Mouse (Mus musculus): Measurements from ENCODE around the gene Tigd4. TPM values are rescaled to one million over a fixed set of nuclear protein-coding genes. Genes with fewer than 3 reads are reported as not detected.
A peak's percentile ranks its signal among the peaks of the same experiment; 100 is the strongest.

Gene Tigd4
- polyA plus RNA-seq, 1 experiment = not detected

DNA sequence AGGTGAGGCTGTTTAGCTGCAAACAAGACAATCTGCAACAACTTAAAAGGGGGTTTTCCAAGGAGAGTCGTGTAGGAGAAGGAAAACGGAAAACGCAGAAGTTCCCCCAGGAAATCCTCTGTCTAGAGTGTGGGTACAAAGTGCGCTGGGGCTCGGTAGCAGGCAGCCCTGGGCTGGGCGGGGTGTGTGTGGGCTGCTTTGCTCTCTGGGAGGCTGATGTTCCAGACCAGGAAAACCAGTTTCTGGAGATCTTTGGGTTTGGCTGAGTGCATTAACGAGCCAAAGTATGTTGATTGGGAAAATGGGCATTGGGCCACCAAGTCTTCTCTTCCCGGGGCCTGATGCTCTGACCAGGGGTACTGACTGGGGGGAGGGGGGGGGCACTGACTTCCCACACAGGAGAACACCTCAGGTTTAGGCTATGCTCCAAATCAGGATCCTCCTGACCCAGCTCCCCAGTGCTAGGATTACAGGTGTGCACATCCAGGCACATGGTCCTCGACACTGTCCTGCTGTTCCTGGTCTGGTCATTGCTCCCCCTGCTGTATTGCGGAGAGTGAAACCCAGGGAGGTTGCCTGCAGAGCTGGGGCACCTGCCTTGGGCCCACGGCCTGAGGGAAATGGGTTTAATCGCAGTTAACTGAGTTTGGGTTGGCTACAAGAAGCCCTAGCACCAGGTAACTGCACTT, 44.7 kb downstream of the Tigd4 start:
- Histone ChIP-seq H3K27ac (ENCODE audit: insufficient read depth, low read depth, low read length) (no peak overlapping the region), H3K4me1 (ENCODE audit: control insufficient read depth, insufficient read depth, low read length) (peaks cover 41% of the 10 kb centered on the region), H3K4me3 (ENCODE audit: insufficient read depth, low read length) (no peak overlapping the region)
- TF ChIP-seq POLR2A (IDR thresholded peaks at IDR 0.05; ENCODE audit: borderline replicate concordance, low read depth, low read length) (no peak), CTCF (IDR thresholded peaks at IDR 0.05; ENCODE audit: low read depth, low read length) (no peak)

DNA sequence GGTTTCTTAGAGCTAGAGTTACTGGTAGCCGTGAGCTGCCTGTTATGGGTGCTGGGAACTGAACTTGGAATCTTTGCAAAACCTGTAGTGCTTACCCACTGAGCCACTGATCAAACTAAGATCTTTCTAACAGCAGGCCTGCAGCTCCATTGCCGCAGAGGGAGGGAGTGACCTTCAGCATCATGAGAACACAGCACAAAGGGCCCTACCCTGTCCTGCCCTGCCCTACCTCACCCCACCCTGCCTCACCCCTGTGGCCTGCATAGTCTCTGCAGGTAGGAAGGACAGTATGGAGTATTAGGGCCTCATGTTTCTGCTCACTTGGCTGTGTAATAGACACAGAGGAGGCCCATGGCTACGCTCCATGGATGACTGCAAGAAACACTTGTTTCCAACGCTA, 45.5 kb downstream of the Tigd4 start:
- TF ChIP-seq POLR2A (IDR thresholded peaks at IDR 0.05; ENCODE audit: borderline replicate concordance, low read depth, low read length) (no peak), CTCF (IDR thresholded peaks at IDR 0.05; ENCODE audit: low read depth, low read length) (no peak)
- H3K4me3 ChIP-seq (ENCODE audit: insufficient read depth, low read length) = no peak overlapping the region

DNA sequence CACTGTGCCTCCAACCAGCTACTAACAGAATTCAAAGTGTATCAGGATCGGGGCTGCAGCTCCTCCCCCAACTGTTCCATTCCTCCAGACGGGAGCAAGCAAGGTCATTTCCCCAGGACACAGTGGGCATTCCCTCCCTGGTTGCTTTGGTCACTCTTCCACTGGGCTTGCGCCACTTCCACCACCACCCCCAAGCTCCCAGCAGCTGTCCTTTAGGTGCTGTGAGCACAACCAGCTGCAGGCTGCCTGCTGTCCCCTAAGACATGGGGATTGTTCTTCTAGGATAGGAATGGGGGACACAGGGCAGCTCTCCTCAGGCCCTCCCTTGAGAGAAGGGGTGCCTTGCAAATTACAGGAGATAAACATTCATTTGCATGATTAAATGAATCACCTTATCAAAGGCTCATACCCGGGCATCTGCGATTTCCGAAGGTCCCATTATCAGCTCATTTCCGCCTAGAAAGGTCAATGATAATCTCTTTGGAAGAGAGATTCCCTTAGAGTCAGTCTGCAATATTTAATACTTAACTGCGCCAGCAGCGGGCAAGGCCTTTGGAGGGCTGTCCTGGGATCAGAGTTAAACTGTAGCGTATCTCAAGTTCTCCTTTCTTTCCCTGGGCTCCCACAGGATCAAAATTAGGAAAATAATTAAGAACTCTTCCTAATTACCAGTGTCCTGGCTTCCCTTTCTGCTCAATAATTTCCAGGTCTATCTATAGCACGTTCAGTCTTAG, 46.6 kb downstream of the Tigd4 start:
- Histone ChIP-seq H3K27ac (ENCODE audit: insufficient read depth, low read depth, low read length) (peak overlapping the region; percentile 92), H3K4me1 (ENCODE audit: control insufficient read depth, insufficient read depth, low read length) (peaks cover 45% of the 10 kb centered on the region), H3K4me3 (ENCODE audit: insufficient read depth, low read length) (no peak overlapping the region)
- TF ChIP-seq POLR2A (IDR thresholded peaks at IDR 0.05; ENCODE audit: borderline replicate concordance, low read depth, low read length) (no peak), CTCF (IDR thresholded peaks at IDR 0.05; ENCODE audit: low read depth, low read length) (no peak)

More for the DNA sequence above, 45.5 kb downstream of the Tigd4 start:
- peaks cover 41% of the 10 kb centered on the region for H3K4me1 ChIP-seq (ENCODE audit: control insufficient read depth, insufficient read depth, low read length)
- H3K27ac ChIP-seq (ENCODE audit: insufficient read depth, low read depth, low read length) = peak overlapping the region; percentile 92; the same call in 1 of the 2 replicates

DNA sequence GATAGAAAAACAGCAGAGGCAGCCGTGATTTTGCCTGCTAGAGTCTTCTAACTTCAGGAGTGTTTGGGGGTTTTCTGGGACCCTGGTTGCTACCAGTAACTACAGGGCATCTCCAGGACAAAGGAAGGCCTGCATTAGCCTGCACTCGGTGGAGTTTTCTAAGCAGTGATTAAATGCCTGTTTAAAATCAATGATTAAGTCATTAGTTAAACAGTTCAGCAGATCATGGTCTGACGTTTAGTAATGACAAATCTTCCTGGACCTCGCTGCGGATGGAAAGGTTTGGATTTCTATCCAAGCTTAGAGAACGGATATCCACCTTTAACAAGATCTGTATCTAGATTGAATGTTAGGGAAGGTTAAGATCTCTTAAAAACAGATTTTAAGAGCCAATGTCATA, 47.2 kb downstream of the Tigd4 start:
- Histone ChIP-seq H3K4me1 (ENCODE audit: control insufficient read depth, insufficient read depth, low read length) (peaks cover 50% of the 10 kb centered on the region), H3K27ac (ENCODE audit: insufficient read depth, low read depth, low read length) (peak overlapping the region; percentile 92), H3K4me3 (ENCODE audit: insufficient read depth, low read length) (no peak overlapping the region)
- TF ChIP-seq POLR2A (IDR thresholded peaks at IDR 0.05; ENCODE audit: borderline replicate concordance, low read depth, low read length) (no peak), CTCF (IDR thresholded peaks at IDR 0.05; ENCODE audit: low read depth, low read length) (no peak)

DNA sequence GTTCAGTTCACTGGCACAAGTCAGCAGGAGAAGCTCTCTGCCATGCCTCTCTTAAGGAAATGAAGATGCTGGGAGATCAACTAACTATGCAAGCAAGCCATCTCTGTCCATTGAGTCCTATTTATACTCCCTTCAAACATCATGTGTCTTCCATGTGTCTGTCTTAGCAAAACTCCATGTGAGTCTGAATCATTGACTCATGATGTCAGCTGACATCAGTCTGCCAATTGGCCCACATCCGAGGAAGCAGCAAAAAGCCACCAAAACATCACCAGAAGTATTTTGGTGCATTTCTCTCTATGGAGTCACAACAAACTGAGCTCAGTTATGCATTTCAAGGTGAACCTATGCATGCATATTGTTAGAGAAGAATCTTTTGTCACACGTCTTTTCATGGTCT, 48.0 kb downstream of the Tigd4 start:
- Histone ChIP-seq H3K27ac (ENCODE audit: insufficient read depth, low read depth, low read length) (peak overlapping the region; percentile 92), H3K4me1 (ENCODE audit: control insufficient read depth, insufficient read depth, low read length) (peaks cover 58% of the 10 kb centered on the region), H3K4me3 (ENCODE audit: insufficient read depth, low read length) (no peak overlapping the region)
- TF ChIP-seq CTCF (IDR thresholded peaks at IDR 0.05; ENCODE audit: low read depth, low read length) (no peak), POLR2A (IDR thresholded peaks at IDR 0.05; ENCODE audit: borderline replicate concordance, low read depth, low read length) (no peak)

DNA sequence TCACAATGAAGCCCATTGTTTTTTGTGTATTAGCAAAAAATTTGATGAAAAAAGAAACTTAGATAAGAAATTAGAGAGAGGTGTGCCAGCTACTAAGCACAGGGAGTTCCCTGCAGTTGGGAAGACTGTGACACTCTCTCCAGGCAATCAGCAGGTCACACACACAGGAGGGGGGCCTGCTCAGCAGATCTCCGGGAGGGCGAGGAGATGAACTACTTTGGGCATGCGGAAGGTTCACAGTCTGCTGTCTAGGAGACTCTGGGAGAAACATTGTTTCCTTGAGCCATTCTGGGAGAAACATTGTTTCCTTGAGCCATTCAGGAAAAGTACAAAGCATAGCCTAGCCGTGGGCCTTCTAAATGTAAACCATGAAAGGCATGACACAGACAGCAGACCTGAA, 49.6 kb downstream of the Tigd4 start:
- H3K4me3 ChIP-seq (ENCODE audit: insufficient read depth, low read length) = no peak overlapping the region
- no peak overlapping the region for H3K27ac ChIP-seq (ENCODE audit: insufficient read depth, low read depth, low read length)
- H3K4me1 ChIP-seq (ENCODE audit: control insufficient read depth, insufficient read depth, low read length) = peaks cover 67% of the 10 kb centered on the region
- TF ChIP-seq CTCF (IDR thresholded peaks at IDR 0.05; ENCODE audit: low read depth, low read length) (no peak), POLR2A (IDR thresholded peaks at IDR 0.05; ENCODE audit: borderline replicate concordance, low read depth, low read length) (no peak)

DNA sequence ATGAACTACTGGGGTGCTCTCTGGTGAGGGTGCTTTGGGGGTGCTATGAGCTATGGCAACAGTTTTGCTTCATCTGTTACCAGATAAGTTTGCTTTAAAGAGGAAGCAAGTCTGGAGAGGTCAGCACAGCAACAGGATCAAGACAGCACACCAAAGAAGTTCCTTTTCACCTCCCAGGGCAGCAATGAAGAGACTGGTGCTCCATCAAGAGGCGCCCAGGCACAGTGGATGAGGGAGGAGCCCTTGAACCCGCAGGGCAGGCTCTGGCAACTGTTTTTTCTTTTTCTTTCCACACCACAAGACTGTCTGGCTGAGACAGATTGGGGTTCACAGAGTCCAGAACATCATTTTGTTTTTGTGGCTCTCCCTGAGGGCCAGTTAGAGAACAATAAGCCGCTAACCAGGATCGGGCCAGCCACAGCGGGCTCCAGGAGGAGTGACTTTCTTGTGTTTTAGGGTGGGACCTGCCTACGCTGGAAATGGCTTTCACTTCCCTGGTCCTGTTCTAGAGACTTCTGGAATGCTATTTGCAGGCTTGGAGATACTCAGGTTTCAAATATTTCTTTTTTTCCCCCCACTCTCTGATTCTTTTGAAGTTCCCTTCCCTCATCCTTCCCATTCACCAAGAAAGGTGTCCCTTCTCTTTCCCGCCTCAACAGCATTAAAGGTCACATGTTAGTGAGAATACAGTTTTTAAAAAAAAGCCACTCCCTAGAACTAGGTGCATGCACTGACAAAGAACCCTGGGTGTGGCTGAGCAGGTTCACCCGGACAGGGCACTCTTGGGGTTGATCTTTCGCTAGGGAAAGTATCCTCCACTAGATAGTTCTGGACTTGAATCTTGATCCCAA, 52.0 kb downstream of the Tigd4 start:
- Histone ChIP-seq H3K4me3 (ENCODE audit: insufficient read depth, low read length) (no peak overlapping the region), H3K27ac (ENCODE audit: insufficient read depth, low read depth, low read length) (peak overlapping the region; percentile 37), H3K4me1 (ENCODE audit: control insufficient read depth, insufficient read depth, low read length) (peaks cover 53% of the 10 kb centered on the region)
- TF ChIP-seq CTCF (IDR thresholded peaks at IDR 0.05; ENCODE audit: low read depth, low read length) (no peak), POLR2A (IDR thresholded peaks at IDR 0.05; ENCODE audit: borderline replicate concordance, low read depth, low read length) (no peak)

DNA sequence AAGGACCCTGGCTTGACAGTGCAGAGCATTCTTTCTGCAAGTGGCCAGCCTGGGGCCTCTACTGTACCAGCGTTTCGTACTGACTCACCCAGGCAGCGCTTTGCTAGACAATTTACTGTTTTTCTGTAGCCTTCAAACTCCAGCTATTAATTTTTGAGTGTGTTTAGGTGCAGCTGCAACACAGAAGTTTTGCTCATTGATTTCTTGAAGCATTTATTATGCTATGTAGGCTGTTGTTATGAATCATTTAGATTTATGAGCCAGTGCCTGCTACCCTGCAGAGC, 52.6 kb downstream of the Tigd4 start:
- TF ChIP-seq CTCF (IDR thresholded peaks at IDR 0.05; ENCODE audit: low read depth, low read length) (no peak), POLR2A (IDR thresholded peaks at IDR 0.05; ENCODE audit: borderline replicate concordance, low read depth, low read length) (no peak)
- Histone ChIP-seq H3K4me3 (ENCODE audit: insufficient read depth, low read length) (no peak overlapping the region), H3K27ac (ENCODE audit: insufficient read depth, low read depth, low read length) (peak overlapping the region; percentile 37; the same call in 1 of the 2 replicates), H3K4me1 (ENCODE audit: control insufficient read depth, insufficient read depth, low read length) (peaks cover 47% of the 10 kb centered on the region)

DNA sequence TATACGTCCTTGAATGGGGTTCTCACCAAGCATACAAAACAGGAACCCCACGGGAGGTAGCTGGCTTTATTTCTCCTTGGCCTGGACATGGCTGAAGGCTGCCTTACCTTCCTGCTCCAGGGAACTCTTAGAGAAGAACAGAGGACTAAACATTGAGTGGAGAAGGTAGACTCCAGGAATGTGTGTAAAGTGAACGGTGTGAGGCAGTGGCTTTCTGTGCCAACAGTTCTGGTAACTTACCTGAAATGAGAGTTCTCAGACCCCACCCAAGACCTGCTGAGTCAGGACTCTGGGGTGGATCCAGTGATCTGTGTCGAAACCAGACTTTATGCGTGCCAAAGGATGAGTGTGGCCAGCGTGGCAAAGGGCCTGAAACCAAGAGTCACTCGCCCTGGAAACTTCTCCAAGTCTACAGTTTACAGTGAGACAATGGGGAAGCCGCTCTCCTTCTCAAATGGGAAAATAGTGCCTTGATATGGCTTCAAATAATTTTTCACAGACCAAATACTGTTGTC, 53.0 kb downstream of the Tigd4 start:
- TF ChIP-seq POLR2A (IDR thresholded peaks at IDR 0.05; ENCODE audit: borderline replicate concordance, low read depth, low read length) = no peak
- no peak for TF ChIP-seq CTCF (IDR thresholded peaks at IDR 0.05; ENCODE audit: low read depth, low read length)
- Histone ChIP-seq H3K4me3 (ENCODE audit: insufficient read depth, low read length) (no peak overlapping the region), H3K4me1 (ENCODE audit: control insufficient read depth, insufficient read depth, low read length) (peaks cover 43% of the 10 kb centered on the region), H3K27ac (ENCODE audit: insufficient read depth, low read depth, low read length) (peak overlapping the region; percentile 37)

Other genes starting within 250 kb of the Tigd4 start
- 0.46 and 1.5 TPM in 2 replicates for gene Fhdc1, start 113.1 kb upstream of the Tigd4 start, polyA plus RNA-seq (2012; ENCODE audit: insufficient read depth, insufficient read length, missing spikeins)
- 38.8 and 48.7 TPM in 2 replicates for gene Arfip1, start 10.9 kb upstream of the Tigd4 start, polyA plus RNA-seq (2012; ENCODE audit: insufficient read depth, insufficient read length, missing spikeins)
- gene Tmem154, start 72.6 kb downstream of the Tigd4 start, polyA plus RNA-seq (2012; ENCODE audit: insufficient read depth, insufficient read length, missing spikeins) = 5.4 and 5.9 TPM in 2 replicates
- gene Fbxw7, start 221.7 kb downstream of the Tigd4 start, polyA plus RNA-seq (2012; ENCODE audit: insufficient read depth, insufficient read length, missing spikeins) = 10.2 and 10.6 TPM in 2 replicates